Mouse (Mus musculus) adrenal gland, postnatal 36 days (tissue): ENCODE results near the gene Arglu1. TPM values are rescaled to one million over a fixed set of nuclear protein-coding genes. Genes with fewer than 3 reads are reported as not detected.
A peak's percentile ranks its signal among the peaks of the same experiment; 100 is the strongest.

ENCODE experiments used
- DNase-seq, 2 experiments: peaks; one replicate each; pipeline ENCODE4 v3.0.0; 2021; ENCODE audit warnings: mixed read lengths in 1 of 2
- total RNA-seq, 2 experiments: library from RNA; stranded (reverse); gene quantifications; 2 replicates each; pipeline ENCODE4 v1.2.3; 2021

Arglu1 gene
- total RNA-seq, 2 experiments from 2014 or later, result 56.7 to 67.4 TPM

GRCm38 (mm10) chr8:8658426-8659224 is 31.7 kb downstream of the Arglu1 start:
- DNase-seq, result peak; percentile 86 to 93

DNA sequence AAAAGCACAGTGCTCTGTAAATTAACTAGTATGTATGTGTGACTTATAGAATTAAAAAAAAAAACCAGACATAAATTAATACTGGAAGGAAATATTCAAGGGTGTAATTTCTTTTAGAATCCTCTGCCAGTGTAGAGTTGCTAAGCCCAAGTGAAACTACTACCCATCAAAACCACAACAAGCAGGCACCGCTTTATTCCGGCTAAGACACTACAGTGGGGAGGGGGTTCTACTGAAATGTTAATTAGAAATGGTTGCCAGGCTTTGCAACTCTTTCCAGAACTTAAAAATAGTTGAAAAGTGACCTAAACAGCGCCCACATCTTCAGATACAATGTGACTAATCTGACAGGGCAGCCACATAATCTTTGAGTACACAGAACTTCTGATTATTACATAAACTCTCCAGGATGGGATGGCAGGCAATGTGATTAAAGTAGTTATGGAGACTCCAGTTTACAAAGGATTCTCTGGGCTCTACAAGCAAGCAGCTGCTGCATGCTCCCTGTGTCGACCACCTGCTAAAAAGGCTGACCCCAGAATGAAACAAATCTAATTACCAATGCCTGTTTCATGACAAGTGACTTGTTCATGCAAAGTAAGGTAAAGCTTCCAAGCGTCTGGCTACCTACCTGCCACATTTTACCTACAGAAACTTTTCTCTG is 32.5 kb downstream of the Arglu1 start:
- no peak for DNase-seq

DNA sequence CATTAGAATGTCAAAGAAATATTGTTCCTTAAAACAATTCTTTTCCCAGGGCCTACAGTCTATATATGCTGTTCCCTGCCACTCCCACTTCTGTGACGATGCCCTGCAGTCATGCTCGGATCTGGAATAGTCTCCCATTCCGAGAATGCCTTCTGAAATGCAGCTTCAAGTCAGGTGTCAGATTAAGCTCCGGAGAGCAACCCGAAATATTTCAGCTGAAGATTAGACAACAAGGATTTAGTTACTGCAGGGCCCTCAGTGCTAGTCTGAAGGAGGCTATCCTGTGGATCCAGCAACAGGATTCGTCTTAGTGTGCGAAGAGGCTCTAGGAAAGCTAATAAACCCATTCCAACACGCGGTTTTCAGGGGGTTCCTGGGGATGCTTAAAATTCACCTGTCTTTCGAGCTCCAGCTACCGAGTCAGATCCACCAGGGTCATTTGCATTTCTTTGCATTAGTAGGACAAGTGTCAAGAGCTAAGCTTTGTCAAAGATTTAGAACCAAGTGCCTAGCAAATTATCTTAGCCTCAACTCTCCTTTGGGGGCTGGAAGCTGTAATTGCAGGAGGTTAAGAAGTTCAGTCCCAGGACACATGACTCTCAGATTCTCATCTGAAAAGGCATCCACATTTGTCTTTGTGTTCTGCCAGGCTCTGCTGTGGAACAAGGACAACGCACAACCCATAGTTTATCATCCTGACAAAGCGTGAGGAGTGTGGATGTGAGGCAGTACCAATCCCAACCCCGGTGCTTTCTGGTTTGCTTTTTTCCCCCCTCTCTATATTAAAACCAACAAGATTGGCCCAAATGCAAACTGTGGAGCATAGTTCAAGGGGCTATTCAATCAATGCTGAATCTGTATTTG is 33.5 kb downstream of the Arglu1 start:
- no peak for DNase-seq

DNA sequence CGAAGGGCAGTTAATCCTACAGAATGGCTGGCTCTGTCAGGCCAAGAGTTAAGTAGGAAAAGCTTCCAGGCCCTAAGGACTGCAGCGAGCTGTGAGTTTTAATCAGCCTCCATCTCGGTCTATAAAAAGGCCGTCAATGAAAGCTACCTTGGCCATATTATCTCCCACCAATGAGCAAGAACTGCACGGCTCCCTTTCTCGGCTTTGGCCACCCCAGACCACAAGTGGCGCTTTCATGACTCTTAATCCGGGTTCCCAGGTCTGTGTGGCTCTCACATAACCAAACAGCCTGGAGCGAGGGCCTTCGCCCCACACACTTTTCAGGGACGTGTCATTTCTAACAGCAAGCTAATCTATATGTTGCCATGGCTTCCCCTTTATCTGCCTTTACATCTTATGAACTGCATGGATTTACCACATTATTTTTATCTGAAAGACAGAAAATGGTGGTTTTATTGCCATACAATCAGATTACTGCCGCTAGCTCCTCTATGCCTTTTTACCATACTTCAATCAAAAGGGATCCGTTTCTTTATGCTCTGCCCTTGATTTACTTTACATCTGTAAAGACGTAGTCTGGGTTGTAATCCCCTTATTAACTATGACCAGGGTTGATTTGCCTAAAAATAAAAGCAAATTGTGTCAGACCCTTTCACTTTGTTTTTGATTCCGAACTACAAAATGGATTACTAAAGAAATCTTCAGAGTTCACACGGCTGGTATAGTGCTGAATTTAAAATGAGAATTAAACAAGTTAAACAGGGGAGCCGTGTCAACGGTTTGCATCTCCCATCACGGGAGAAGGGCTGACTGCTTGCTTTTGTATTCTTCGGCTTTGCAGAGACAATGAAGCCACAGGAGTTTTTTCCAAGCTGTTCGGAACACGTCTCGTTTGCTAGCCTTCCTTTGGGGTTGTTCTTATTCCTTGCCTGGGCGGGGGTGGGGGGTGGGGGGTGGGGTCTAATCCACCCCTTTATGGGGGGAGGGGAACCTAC is 34.7 kb downstream of the Arglu1 start:
- DNase-seq, result no peak

- no peak for DNase-seq
Observed at GRCm38 (mm10) chr8:8653906-8654489, 36.3 kb downstream of the Arglu1 start.

GRCm38 (mm10) chr8:8653343-8653742 is 37.0 kb downstream of the Arglu1 start:
- no peak for DNase-seq

DNA sequence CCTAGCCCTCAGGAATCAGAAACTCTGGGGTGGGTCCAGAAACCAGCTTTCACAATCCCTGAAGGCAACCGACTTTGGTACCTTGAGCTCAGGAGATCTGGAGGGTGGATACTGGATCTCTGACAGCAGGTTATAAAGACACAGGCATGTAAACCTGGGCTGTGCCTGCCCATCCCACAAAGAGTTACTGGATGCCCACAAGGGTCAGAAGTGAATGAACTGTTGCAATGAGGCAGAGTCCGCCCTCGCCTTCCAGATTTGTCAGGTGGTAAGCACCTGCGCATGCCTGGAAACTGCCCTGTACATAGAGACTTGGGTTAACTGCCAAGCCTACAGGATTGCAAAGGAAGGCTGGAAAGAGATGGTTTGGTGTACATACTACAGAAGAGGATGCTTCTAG is 37.9 kb downstream of the Arglu1 start:
- DNase-seq, result no peak

DNA sequence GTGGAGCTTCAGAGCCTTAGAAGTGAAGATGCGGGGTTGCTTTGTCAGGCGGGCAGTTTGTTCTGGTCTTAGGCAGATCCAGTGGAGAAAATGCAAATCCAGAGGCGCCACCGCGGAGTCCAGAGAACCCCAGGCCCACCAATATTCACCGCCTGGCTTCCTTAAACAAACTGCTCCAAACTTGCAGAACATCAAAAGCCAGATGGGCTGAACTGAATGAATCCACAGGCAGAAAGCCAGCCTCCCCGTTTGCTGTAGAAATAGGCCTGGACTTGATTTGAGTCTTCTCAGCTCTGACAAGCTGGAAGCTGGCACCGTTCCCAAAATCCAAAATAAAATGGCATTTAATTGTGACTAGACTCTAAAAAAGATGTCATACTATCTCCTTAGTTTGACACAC is 40.4 kb downstream of the Arglu1 start:
- no peak for DNase-seq

DNA sequence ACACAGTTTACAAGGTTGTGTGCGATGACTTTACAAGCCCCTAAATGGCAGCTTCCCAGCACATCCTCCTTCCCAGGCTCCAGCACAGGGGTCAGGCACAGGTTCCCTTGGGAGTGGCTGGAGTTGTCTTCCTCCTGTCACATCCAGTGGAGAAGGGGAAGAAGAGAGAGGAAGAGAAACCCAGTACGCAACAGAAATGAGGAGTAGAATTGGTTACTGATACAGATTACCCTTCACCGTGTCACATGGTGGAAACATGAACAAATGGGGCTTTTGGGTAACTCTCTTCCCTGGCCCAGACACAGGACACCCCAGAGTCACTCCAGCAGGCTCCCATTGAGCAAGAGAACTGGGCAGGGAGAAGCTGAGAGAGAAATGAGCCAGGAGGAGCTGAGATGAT is 40.8 kb downstream of the Arglu1 start:
- no peak for DNase-seq

DNA sequence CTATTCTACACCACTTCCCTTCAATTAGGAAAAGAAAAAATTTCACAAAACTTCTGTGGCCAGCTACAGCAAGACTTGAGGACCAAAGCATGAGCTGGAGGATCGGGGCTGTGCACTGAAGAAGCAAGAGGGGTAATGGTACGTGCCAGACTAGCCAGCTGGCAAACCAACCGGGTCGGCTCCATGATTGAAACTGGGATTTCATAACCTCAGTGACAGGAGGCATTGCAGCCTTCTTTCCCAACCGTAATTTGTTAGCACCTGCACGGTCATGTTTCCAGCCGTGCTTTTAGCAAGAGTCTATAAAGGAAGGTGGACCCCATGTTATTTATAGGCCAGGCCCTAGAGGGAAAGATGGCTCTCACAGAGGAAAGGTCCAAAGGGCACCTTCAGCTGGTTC is 41.6 kb downstream of the Arglu1 start:
- DNase-seq, result no peak

- DNase-seq, result no peak
Observed at GRCm38 (mm10) chr8:8647824-8648223, 42.5 kb downstream of the Arglu1 start.

GRCm38 (mm10) chr8:8647319-8647718 is 43.0 kb downstream of the Arglu1 start:
- no peak for DNase-seq

GRCm38 (mm10) chr8:8644160-8644915 is 46.0 kb downstream of the Arglu1 start:
- DNase-seq, result no peak

- DNase-seq, result no peak
Observed at GRCm38 (mm10) chr8:8640264-8640588, 50.1 kb downstream of the Arglu1 start.

- DNase-seq, result no peak
Observed at GRCm38 (mm10) chr8:8639569-8640263, 50.6 kb downstream of the Arglu1 start.

DNA sequence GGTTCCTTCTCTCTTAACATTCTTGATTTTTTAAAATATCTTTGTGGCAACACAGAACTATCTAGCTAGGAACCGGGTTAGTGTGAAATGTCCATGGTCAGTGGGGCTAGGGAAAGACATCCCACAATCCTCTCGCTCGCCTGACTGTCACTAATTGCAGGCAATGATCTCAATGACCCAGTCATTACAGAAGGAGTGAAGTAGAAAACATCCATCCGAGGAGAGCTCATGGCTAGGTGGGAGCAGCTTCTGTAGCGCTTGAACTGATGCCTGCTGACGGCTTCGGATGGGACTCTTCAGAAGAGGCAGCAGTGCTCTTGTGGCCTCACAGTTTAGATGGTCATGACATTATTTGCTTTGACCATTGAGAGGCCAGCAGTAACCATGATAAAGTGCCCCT is 58.9 kb downstream of the Arglu1 start:
- DNase-seq, result no peak

GRCm38 (mm10) chr8:8624017-8624416 is 66.3 kb downstream of the Arglu1 start:
- no peak for DNase-seq

- no peak for DNase-seq
Observed at GRCm38 (mm10) chr8:8623486-8623885, 66.8 kb downstream of the Arglu1 start.

DNA sequence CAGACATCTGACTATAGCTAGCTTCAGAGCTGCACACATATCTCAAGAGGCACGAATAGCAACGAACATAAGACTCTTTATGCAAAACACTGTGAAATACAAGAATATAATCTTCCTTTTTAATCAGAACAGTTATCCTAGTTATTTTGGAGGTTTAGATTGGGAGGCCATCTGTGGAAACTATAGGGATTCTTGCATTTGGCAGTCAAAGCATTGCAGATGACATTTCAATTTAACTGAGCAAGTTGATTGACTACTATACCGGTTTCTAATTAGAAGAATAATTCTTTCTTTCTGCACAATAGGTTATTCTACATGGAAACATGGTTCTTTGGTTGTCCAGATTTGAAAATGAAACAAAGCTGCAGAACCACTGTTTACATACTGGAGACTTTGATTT is 67.8 kb downstream of the Arglu1 start:
- no peak for DNase-seq

DNA sequence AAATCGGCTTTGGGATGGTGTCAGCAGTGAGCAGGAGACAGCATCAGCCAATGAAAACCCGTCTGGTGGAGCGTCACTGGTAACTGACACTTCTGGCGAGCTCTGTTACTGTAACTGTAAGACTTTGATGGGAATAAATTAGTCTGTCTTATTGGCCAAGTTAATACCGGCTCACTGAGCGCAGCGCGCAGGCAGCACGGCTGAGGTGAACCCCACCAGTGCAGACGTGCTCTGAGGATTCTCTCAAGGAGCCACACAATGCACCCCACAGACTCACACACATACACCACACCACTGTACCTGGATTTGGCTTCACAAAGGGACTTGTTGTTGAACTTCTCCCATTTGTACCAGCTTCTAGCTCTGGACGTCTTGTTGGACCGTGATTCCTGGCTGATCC is 68.3 kb downstream of the Arglu1 start:
- no peak for DNase-seq
